Mouse (Mus musculus) liver, embryonic 15.5 days (tissue): ENCODE data around the gene Dusp16. TPM values are rescaled to one million over a fixed set of nuclear protein-coding genes. Genes with fewer than 3 reads are reported as not detected.

ENCODE experiments used
- ATAC-seq: fragments of 200-750 bp; cut with Nextera tagmentation; 2 replicates; pipeline ENCODE4 v1.8.0; 2017; ENCODE audit warnings: moderate number of reproducible peaks, mild to moderate bottlenecking, moderate library complexity; ENCODE audit not compliant: insufficient read depth
- H3K27ac ChIP-seq: fragments of 300-500 bp; sonication (generic); replicated peaks from 2 replicates; pipeline ENCODE4 v1.5.1; 2015; ENCODE audit warnings: mild to moderate bottlenecking, inconsistent platforms
- H3K27me3 ChIP-seq: fragments of 300-500 bp; sonication (generic); 2 replicates; pipeline ENCODE4 v1.6.1; 2015; ENCODE audit warnings: mild to moderate bottlenecking, inconsistent platforms
- H3K36me3 ChIP-seq: fragments of 300-500 bp; sonication (generic); replicated peaks from 2 replicates; pipeline ENCODE4 v1.6.1; 2015; ENCODE audit warnings: moderate library complexity, mild to moderate bottlenecking, inconsistent platforms
- H3K4me1 ChIP-seq: fragments of 300-500 bp; sonication (generic); replicated peaks from 2 replicates; pipeline ENCODE4 v1.6.1; 2015; ENCODE audit warnings: inconsistent platforms
- H3K4me2 ChIP-seq: fragments of 300-500 bp; sonication (generic); 2 replicates; pipeline ENCODE4 v1.6.1; 2015; ENCODE audit warnings: moderate library complexity, mild to moderate bottlenecking, inconsistent platforms
- H3K4me3 ChIP-seq: fragments of 300-500 bp; sonication (generic); replicated peaks from 2 replicates; pipeline ENCODE4 v1.5.1; 2015; ENCODE audit warnings: mild to moderate bottlenecking, inconsistent platforms
- H3K9ac ChIP-seq: fragments of 300-500 bp; sonication (generic); 2 replicates; pipeline ENCODE4 v1.6.1; 2015; ENCODE audit warnings: moderate library complexity, mild to moderate bottlenecking, inconsistent platforms
- H3K9me3 ChIP-seq: fragments of 300-500 bp; sonication (generic); replicated peaks from 2 replicates; pipeline ENCODE4 v1.6.1; 2016; ENCODE audit warnings: inconsistent platforms
- WGBS: fragments of 180-500 bp; shearing (Covaris S2); methylation state at CpG from one replicate; pipeline ENCODE4 v1.1.7; 2015; ENCODE audit warnings: mixed read lengths; ENCODE audit not compliant: insufficient replicate concordance; 5-methylcytosine and 5-hydroxymethylcytosine counted together
- polyA plus RNA-seq: library from polyadenylated mRNA; unstranded; fragments of >200 nt; fragmentation: Nextera tagmentation; extraction: Ambion mirVana; gene quantifications from 2 replicates; pipeline ENCODE4 v1.2.1, GENCODE M21; 2015

Gene Dusp16
- polyA plus RNA-seq, 1 experiment from 2014 or later = 5.1 TPM

- H3K9ac ChIP-seq = no peak overlapping the region
- no peak overlapping the region for H3K4me3 ChIP-seq
- 63% methylated on average over 12 of the region's 12 CpGs for WGBS
- H3K27ac ChIP-seq = no peak overlapping the region
- H3K9me3 ChIP-seq = no peaks in the 10 kb centered on the region
- no peaks in the 10 kb centered on the region for H3K36me3 ChIP-seq
- H3K4me1 ChIP-seq = no peaks in the 10 kb centered on the region
- peaks cover 3% of the 10 kb centered on the region for H3K27me3 ChIP-seq
- H3K4me2 ChIP-seq = no peak overlapping the region
- ATAC-seq = no peak
Measured at GRCm38 (mm10) chr6:134817051-134817928, 24.9 kb upstream of the Dusp16 start.

- Histone ChIP-seq H3K4me3 (no peak overlapping the region), H3K9me3 (no peaks in the 10 kb centered on the region), H3K36me3 (no peaks in the 10 kb centered on the region), H3K9ac (no peak overlapping the region), H3K27ac (no peak overlapping the region), H3K4me1 (no peaks in the 10 kb centered on the region), H3K4me2 (no peak overlapping the region), H3K27me3 (peaks cover 3% of the 10 kb centered on the region; the same call in 1 of the 2 replicates)
- no peak for ATAC-seq
- WGBS = 51% methylated on average over 1 of the region's 1 CpGs
Measured at GRCm38 (mm10) chr6:134813066-134813465, 20.6 kb upstream of the Dusp16 start.

GRCm38 (mm10) chr6:134807794-134808193 lies 15.4 kb upstream of the Dusp16 start:
- H3K27ac ChIP-seq = no peak overlapping the region
- H3K9me3 ChIP-seq = no peaks in the 10 kb centered on the region
- no peak for ATAC-seq
- H3K27me3 ChIP-seq = no peaks in the 10 kb centered on the region; the same call in 1 of the 2 replicates
- H3K9ac ChIP-seq = no peak overlapping the region
- WGBS = 80% methylated on average over 11 of the region's 11 CpGs
- no peaks in the 10 kb centered on the region for H3K36me3 ChIP-seq
- H3K4me2 ChIP-seq = no peak overlapping the region
- peaks cover 5% of the 10 kb centered on the region; the same call in 1 of the 2 replicates for H3K4me1 ChIP-seq
- H3K4me3 ChIP-seq = no peak overlapping the region

GRCm38 (mm10) chr6:134807091-134807490 lies 14.7 kb upstream of the Dusp16 start:
- no peak for ATAC-seq
- H3K4me1 ChIP-seq = peaks cover 10% of the 10 kb centered on the region; the same call in 1 of the 2 replicates
- H3K4me2 ChIP-seq = no peak overlapping the region
- H3K4me3 ChIP-seq = no peak overlapping the region
- 45% methylated on average over 1 of the region's 2 CpGs for WGBS
- no peak overlapping the region for H3K27ac ChIP-seq
- H3K9me3 ChIP-seq = no peaks in the 10 kb centered on the region
- no peaks in the 10 kb centered on the region; the same call in 1 of the 2 replicates for H3K27me3 ChIP-seq
- no peaks in the 10 kb centered on the region for H3K36me3 ChIP-seq
- no peak overlapping the region for H3K9ac ChIP-seq

GRCm38 (mm10) chr6:134806130-134806529 lies 13.7 kb upstream of the Dusp16 start:
- Histone ChIP-seq H3K27me3 (no peaks in the 10 kb centered on the region; the same call in 1 of the 2 replicates), H3K4me1 (peaks cover 10% of the 10 kb centered on the region; the same call in 1 of the 2 replicates), H3K4me2 (no peak overlapping the region), H3K27ac (no peak overlapping the region), H3K36me3 (no peaks in the 10 kb centered on the region), H3K4me3 (no peak overlapping the region), H3K9ac (no peak overlapping the region), H3K9me3 (no peaks in the 10 kb centered on the region)
- WGBS = 35% methylated on average over 6 of the region's 6 CpGs
- no peak for ATAC-seq

GRCm38 (mm10) chr6:134804736-134805277 lies 12.4 kb upstream of the Dusp16 start:
- Histone ChIP-seq H3K4me3 (no peak overlapping the region), H3K4me1 (peaks cover 10% of the 10 kb centered on the region; the same call in 1 of the 2 replicates), H3K27ac (no peak overlapping the region), H3K36me3 (no peaks in the 10 kb centered on the region), H3K9ac (no peak overlapping the region), H3K9me3 (no peaks in the 10 kb centered on the region), H3K27me3 (no peaks in the 10 kb centered on the region; the same call in 1 of the 2 replicates), H3K4me2 (no peak overlapping the region)
- 73% methylated on average over 5 of the region's 5 CpGs for WGBS
- no peak for ATAC-seq

- Histone ChIP-seq H3K36me3 (no peaks in the 10 kb centered on the region), H3K9ac (no peak overlapping the region), H3K27ac (no peak overlapping the region), H3K4me2 (no peak overlapping the region), H3K4me1 (peaks cover 13% of the 10 kb centered on the region), H3K27me3 (no peaks in the 10 kb centered on the region; the same call in 1 of the 2 replicates), H3K4me3 (no peak overlapping the region), H3K9me3 (no peaks in the 10 kb centered on the region)
- ATAC-seq = peak; percentile 64; the same call in 1 of the 2 replicates
- 56% methylated on average over 9 of the region's 9 CpGs for WGBS
Measured at GRCm38 (mm10) chr6:134802641-134803043, 10.2 kb upstream of the Dusp16 start.

GRCm38 (mm10) chr6:134801483-134801882 lies 9.1 kb upstream of the Dusp16 start:
- Histone ChIP-seq H3K9ac (no peak overlapping the region), H3K4me3 (no peak overlapping the region), H3K27ac (no peak overlapping the region), H3K9me3 (no peaks in the 10 kb centered on the region), H3K4me2 (no peak overlapping the region), H3K4me1 (peaks cover 13% of the 10 kb centered on the region), H3K36me3 (no peaks in the 10 kb centered on the region), H3K27me3 (no peaks in the 10 kb centered on the region; the same call in 1 of the 2 replicates)
- WGBS = 68% methylated on average over 1 of the region's 1 CpGs
- ATAC-seq = no peak

GRCm38 (mm10) chr6:134796297-134796696 lies 3.9 kb upstream of the Dusp16 start:
- Histone ChIP-seq H3K36me3 (no peaks in the 10 kb centered on the region), H3K4me1 (peaks cover 27% of the 10 kb centered on the region), H3K4me3 (no peak overlapping the region), H3K27me3 (no peaks in the 10 kb centered on the region; the same call in 1 of the 2 replicates), H3K9ac (no peak overlapping the region), H3K9me3 (no peaks in the 10 kb centered on the region), H3K27ac (no peak overlapping the region), H3K4me2 (no peak overlapping the region)
- ATAC-seq = no peak
- 47% methylated on average over 10 of the region's 10 CpGs for WGBS

GRCm38 (mm10) chr6:134793911-134794520 lies 1.6 kb upstream of the Dusp16 start:
- no peak overlapping the region for H3K9ac ChIP-seq
- peak overlapping the region; percentile 89 for H3K4me2 ChIP-seq
- ATAC-seq = no peak
- no peaks in the 10 kb centered on the region; the same call in 1 of the 2 replicates for H3K27me3 ChIP-seq
- no peaks in the 10 kb centered on the region for H3K36me3 ChIP-seq
- no peaks in the 10 kb centered on the region for H3K9me3 ChIP-seq
- WGBS = 13% methylated on average over 21 of the region's 21 CpGs
- no peak overlapping the region for H3K27ac ChIP-seq
- H3K4me3 ChIP-seq = peak overlapping the region; percentile 18; the same call in 1 of the 2 replicates
- H3K4me1 ChIP-seq = peaks cover 38% of the 10 kb centered on the region
